Mouse (Mus musculus): Measurements from ENCODE around the gene Cyth1. TPM values are rescaled to one million over a fixed set of nuclear protein-coding genes. Genes with fewer than 3 reads are reported as not detected.

Cyth1 gene
- polyA plus RNA-seq, 1 experiment, result 16.7 TPM

Other genes with a start within 250 kb of the Cyth1 start
- 0.11 and 0.27 TPM in 2 replicates for gene Dnah17, start 118.0 kb downstream of the Cyth1 start, polyA plus RNA-seq (2012; rRNA removed)
- 10.4 and 11.2 TPM in 2 replicates for gene Usp36, start 41.7 kb upstream of the Cyth1 start, polyA plus RNA-seq (2012; rRNA removed)
- not detected in 2 replicates for gene Cep295nl, start 93.9 kb upstream of the Cyth1 start, polyA plus RNA-seq (2012; rRNA removed)
- gene Timp2, start 107.1 kb upstream of the Cyth1 start, polyA plus RNA-seq (2012; rRNA removed), result 36.6 and 37.0 TPM in 2 replicates
- 493 and 612 TPM in 2 replicates for gene Lgals3bp, start 153.5 kb upstream of the Cyth1 start, polyA plus RNA-seq (2012; rRNA removed)
- gene Cant1, start 170.5 kb upstream of the Cyth1 start, polyA plus RNA-seq (2012; rRNA removed), result 121 and 144 TPM in 2 replicates
- gene C1qtnf1, start 179.6 kb upstream of the Cyth1 start, polyA plus RNA-seq (2012; rRNA removed), result 6.7 and 8.4 TPM in 2 replicates
- gene Engase, start 228.2 kb upstream of the Cyth1 start, polyA plus RNA-seq (2012; rRNA removed), result 27.0 and 33.1 TPM in 2 replicates